Mouse (Mus musculus) central nervous system, embryonic 14 days (tissue): ENCODE results near the gene Gm13697. TPM values are rescaled to one million over a fixed set of nuclear protein-coding genes. Genes with fewer than 3 reads are reported as not detected.

Experiments
- polyA plus RNA-seq: library from polyadenylated mRNA; depleted of rRNA; stranded (reverse); fragments of >200 nt; gene quantifications from 2 replicates; pipeline ENCODE4 v1.2.3, GENCODE M21; 2012; rRNA removed

Gm13697 gene
- polyA plus RNA-seq = not detected in 2 replicates

DNA sequence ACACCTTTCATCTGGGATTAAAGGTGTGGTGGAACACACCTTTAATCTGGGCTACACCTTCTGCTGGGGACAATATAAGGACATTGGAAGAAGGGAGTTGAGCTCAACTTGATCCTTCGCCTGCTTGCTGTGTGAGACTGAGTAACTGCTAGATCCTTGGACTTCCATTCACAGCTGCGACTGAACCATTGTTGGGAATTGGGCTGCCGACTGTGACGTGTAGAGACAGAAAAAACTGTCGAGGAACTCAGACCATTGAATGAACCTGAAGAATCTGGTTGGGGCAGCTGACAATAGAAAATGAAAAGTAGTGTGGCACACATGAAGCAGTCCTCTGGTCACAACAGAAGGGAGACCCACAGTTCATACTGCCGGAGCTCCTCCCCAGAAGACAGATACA is at the start of gene Gm13697:
Gene Gm13697, plus strand, starts transcription at position 301 of the 400 bp plus-strand sequence.

GRCm38 (mm10) chr2:83940931-83941361 is 43.6 kb upstream of the Gm13697 start, which contains the start of gene Zswim2:
Gene Zswim2, minus strand, starts transcription at chr2:83941228.

GRCm38 (mm10) chr2:83955393-83955792 is 29.1 kb upstream of the Gm13697 start, which contains the start of gene Gm13698:
Gene Gm13698, plus strand, starts transcription at chr2:83955693.

GRCm38 (mm10) chr2:83961203-83961602 is 23.3 kb upstream of the Gm13697 start, which contains the start of gene Gm13693:
Gene Gm13693, plus strand, starts transcription at chr2:83961503.

GRCm38 (mm10) chr2:83967013-83967412 is 17.5 kb upstream of the Gm13697 start, which contains the start of gene Gm13695:
Gene Gm13695, plus strand, starts transcription at chr2:83967313.

GRCm38 (mm10) chr2:83972823-83973222 is 11.7 kb upstream of the Gm13697 start, which contains the start of gene Gm13696:
Gene Gm13696, plus strand, starts transcription at chr2:83973123.

GRCm38 (mm10) chr2:83978633-83979032 is 5.9 kb upstream of the Gm13697 start, which contains the start of gene Gm13694:
Gene Gm13694, plus strand, starts transcription at chr2:83978933.

GRCm38 (mm10) chr2:83990253-83990652 is 5.7 kb downstream of the Gm13697 start, which contains the start of gene Gm13691:
Gene Gm13691, plus strand, starts transcription at chr2:83990553.

Other genes with a start within 250 kb of the Gm13697 start
- 36.2 and 39.3 TPM in 2 replicates for gene Fam171b, start 172.1 kb upstream of the Gm13697 start, polyA plus RNA-seq
- not detected in 2 replicates for gene Zswim2, start 43.5 kb upstream of the Gm13697 start, polyA plus RNA-seq
- not detected in 2 replicates for gene Gm13698, start 29.1 kb upstream of the Gm13697 start, polyA plus RNA-seq
- not detected in 2 replicates for gene Gm13693, start 23.2 kb upstream of the Gm13697 start, polyA plus RNA-seq
- not detected in 2 replicates for gene Gm13695, start 17.4 kb upstream of the Gm13697 start, polyA plus RNA-seq
- gene Gm13696, start 11.6 kb upstream of the Gm13697 start, polyA plus RNA-seq = not detected in 2 replicates
- not detected in 2 replicates for gene Gm13694, start 5.8 kb upstream of the Gm13697 start, polyA plus RNA-seq
- gene Gm13691, start 5.8 kb downstream of the Gm13697 start, polyA plus RNA-seq = not detected in 2 replicates